ENCODE assay signal across 12 mouse cellular contexts in the genomic region with DNA sequence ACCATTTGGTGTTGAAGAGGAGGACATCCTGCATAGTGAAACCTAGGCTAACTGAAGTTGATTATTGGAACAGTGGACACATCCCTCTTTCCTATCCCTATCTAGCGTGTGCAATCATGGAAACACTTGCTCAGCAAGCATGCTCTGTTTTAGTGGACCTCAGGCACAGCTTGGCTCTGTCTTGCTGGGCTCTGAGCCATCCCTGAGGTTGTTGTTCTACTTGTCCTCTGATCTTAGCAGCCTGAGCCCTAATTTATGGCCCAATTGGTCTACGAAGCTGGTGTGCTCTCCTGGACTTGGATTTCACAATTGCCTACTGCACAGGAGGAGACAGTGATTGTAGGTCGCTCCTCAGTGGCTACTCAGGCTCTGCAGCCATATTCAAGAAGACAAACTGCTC. TPM values are rescaled to one million over a fixed set of nuclear protein-coding genes. Genes with fewer than 3 reads are reported as not detected.
A peak's percentile ranks its signal among the peaks of the same experiment; 100 is the strongest.
DNase-seq lines count a peak whose midpoint lies in the region; ATAC-seq and TF ChIP-seq lines count a peak whose summit lies in the region.
"Had no signal": no experiment of that assay in that cellular context is flagged by ENCODE, and none has a peak within 500 bp of the region (broad histone marks: within the 10 kb centered on the region; RNA-seq: fewer than 3 reads in every experiment).

No protein-coding gene starts in this region.

- H3K36me3 ChIP-seq in kidney, adult 2 months (ENCODE audit: control insufficient read depth, insufficient read depth, low read length) = peaks cover 7% of the 10 kb centered on the region
- H3K36me3 ChIP-seq in kidney, embryonic 14.5 days (ENCODE audit: control insufficient read depth, insufficient read depth, low read length) = no peaks in the 10 kb centered on the region
- H3K36me3 ChIP-seq in intestine, postnatal 0 days (ENCODE audit: control insufficient read depth, insufficient read depth) = peaks cover 11% of the 10 kb centered on the region
- H3K36me3 ChIP-seq in hindbrain, embryonic 13.5 days = no peaks in the 10 kb centered on the region
- H3K36me3 ChIP-seq in forebrain, embryonic 12.5 days (replicated peaks) = no peaks in the 10 kb centered on the region
- H3K36me3 ChIP-seq: limb, embryonic 15.5 days had no signal

- no peaks in the 10 kb centered on the region for H3K27me3 ChIP-seq in kidney, adult 2 months (replicated peaks; ENCODE audit: control insufficient read depth, insufficient read depth, low read length)
- H3K27me3 ChIP-seq in kidney, embryonic 14.5 days (ENCODE audit: control insufficient read depth, insufficient read depth, low read length) = no peaks in the 10 kb centered on the region
- no peaks in the 10 kb centered on the region for H3K27me3 ChIP-seq in Patski
- H3K27me3 ChIP-seq in intestine, postnatal 0 days (replicated peaks; ENCODE audit: control insufficient read depth, insufficient read depth, low read length) = no peaks in the 10 kb centered on the region
- H3K27me3 ChIP-seq in hindbrain, embryonic 13.5 days = no peaks in the 10 kb centered on the region
- no peaks in the 10 kb centered on the region for H3K27me3 ChIP-seq in forebrain, embryonic 12.5 days
- H3K27me3 ChIP-seq: limb, embryonic 15.5 days had no signal

- in situ Hi-C loops in Patski (cut with MboI; ENCODE audit: low pct_unique_long_range_greater_than_20kb) = no loop called here

- 0 out of 2 replicates have a peak, but pooled peaks have one; percentile 10 for TF ChIP-seq CTCF in kidney, adult 2 months (conservative IDR thresholded peaks at IDR 0.05; ENCODE audit: insufficient read depth, insufficient read length, low read depth, low read length)
- no peak for TF ChIP-seq CTCF in Patski (IDR thresholded peaks at IDR 0.05)
- no peak for TF ChIP-seq CTCF in intestine, postnatal 0 days (IDR thresholded peaks at IDR 0.05; ENCODE audit: low read depth)

- peak overlapping the region; percentile 42; the same call in 1 of the 2 replicates for H3K27ac ChIP-seq in kidney, adult 2 months (ENCODE audit: insufficient read depth, low read depth, low read length)
- no peak overlapping the region for H3K27ac ChIP-seq in kidney, embryonic 14.5 days (ENCODE audit: low read depth, low read length)
- H3K27ac ChIP-seq in intestine, postnatal 0 days (ENCODE audit: low read depth, low read length) = peak overlapping the region; percentile 57
- no peak overlapping the region for H3K27ac ChIP-seq in hindbrain, embryonic 13.5 days
- H3K27ac ChIP-seq in forebrain, embryonic 12.5 days = no peak overlapping the region
- H3K27ac ChIP-seq: limb, embryonic 15.5 days had no signal

- H3K4me3 ChIP-seq in kidney, adult 2 months (ENCODE audit: insufficient read depth, low read depth, low read length) = no peak overlapping the region
- H3K4me3 ChIP-seq in kidney, embryonic 14.5 days (ENCODE audit: low read length) = no peak overlapping the region
- no peak overlapping the region for H3K4me3 ChIP-seq in intestine, postnatal 0 days (ENCODE audit: low read depth, low read length)
- no peak overlapping the region for H3K4me3 ChIP-seq in hindbrain, embryonic 13.5 days
- H3K4me3 ChIP-seq in forebrain, embryonic 12.5 days (replicated peaks) = no peak overlapping the region
- H3K4me3 ChIP-seq: limb, embryonic 15.5 days had no signal

- no peak for ATAC-seq in kidney, embryonic 14.5 days (ENCODE audit: low FRiP score, low TSS enrichment)
- peak; percentile 83 for ATAC-seq in Patski
- peak; percentile 83 for ATAC-seq in intestine, postnatal 0 days
- ATAC-seq in hindbrain, embryonic 13.5 days (ENCODE audit: low FRiP score) = no peak
- no peak for ATAC-seq in forebrain, embryonic 12.5 days (ENCODE audit: low FRiP score)

- WGBS in kidney, adult 2 months = 40% methylated on average over 3 of the region's 3 CpGs
- WGBS in kidney, embryonic 14.5 days = 33% methylated on average over 3 of the region's 3 CpGs
- 33% methylated on average over 3 of the region's 3 CpGs for WGBS in intestine, postnatal 0 days
- WGBS in hindbrain, embryonic 13.5 days = 85% methylated on average over 3 of the region's 3 CpGs
- WGBS in forebrain, embryonic 12.5 days = 85% methylated on average over 3 of the region's 3 CpGs

- peak; percentile 91 for DNase-seq in kidney, adult 2 months
- no peak for DNase-seq in Patski (ENCODE audit: low read depth, low spot score)
- peak; percentile 68 for DNase-seq in brain, adult 2 months (ENCODE audit: low read depth, low spot score)
- no peak for DNase-seq in spleen, adult 18-20 months
- DNase-seq: heart, postnatal 14 days; thymus, postnatal 4 days had no signal

- CTCF ChIA-PET in Patski (lab: Charles Lee) = interaction anchor here (2.3 kb wide), 1 partner anchor 12 kb away, joined by 8 read pairs; no protein-coding TSS in a partner anchor

- no peak for TF ChIP-seq POLR2A in kidney, adult 2 months (IDR thresholded peaks at IDR 0.05; ENCODE audit: low read depth, low read length)

- no peak overlapping the region for H3K9ac ChIP-seq in kidney, embryonic 14.5 days (ENCODE audit: low read depth, low read length)
- no peak overlapping the region for H3K9ac ChIP-seq in intestine, postnatal 0 days (ENCODE audit: low read depth, low read length)
- no peak overlapping the region for H3K9ac ChIP-seq in hindbrain, embryonic 13.5 days
- H3K9ac ChIP-seq in forebrain, embryonic 12.5 days = no peak overlapping the region
- H3K9ac ChIP-seq: limb, embryonic 15.5 days had no signal

- peaks cover 10% of the 10 kb centered on the region for H3K4me1 ChIP-seq in kidney, adult 2 months (ENCODE audit: control insufficient read depth, insufficient read depth, low read length)
- H3K4me1 ChIP-seq in kidney, embryonic 14.5 days (ENCODE audit: control insufficient read depth, insufficient read depth, low read length) = peaks cover 5% of the 10 kb centered on the region; the same call in 1 of the 2 replicates
- H3K4me1 ChIP-seq in intestine, postnatal 0 days (replicated peaks; ENCODE audit: control insufficient read depth, insufficient read depth, low read length) = no peaks in the 10 kb centered on the region
- peaks cover 15% of the 10 kb centered on the region for H3K4me1 ChIP-seq in hindbrain, embryonic 13.5 days (replicated peaks)
- peaks cover 10% of the 10 kb centered on the region; the same call in 1 of the 2 replicates for H3K4me1 ChIP-seq in forebrain, embryonic 12.5 days

- POLR2A ChIA-PET in Patski (lab: Charles Lee) = no interaction called here

- no peak overlapping the region for H3K4me2 ChIP-seq in kidney, embryonic 14.5 days (replicated peaks; ENCODE audit: low read depth, low read length)
- H3K4me2 ChIP-seq in intestine, postnatal 0 days (replicated peaks; ENCODE audit: low read depth) = no peak overlapping the region
- no peak overlapping the region for H3K4me2 ChIP-seq in hindbrain, embryonic 13.5 days
- no peak overlapping the region for H3K4me2 ChIP-seq in forebrain, embryonic 12.5 days
- H3K4me2 ChIP-seq: limb, embryonic 15.5 days; midbrain, embryonic 11.5 days had no signal

- H3K9me3 ChIP-seq in kidney, embryonic 14.5 days (ENCODE audit: control insufficient read depth, low read length) = no peaks in the 10 kb centered on the region
- H3K9me3 ChIP-seq in intestine, postnatal 0 days (ENCODE audit: control insufficient read depth) = no peaks in the 10 kb centered on the region
- H3K9me3 ChIP-seq in hindbrain, embryonic 13.5 days = no peaks in the 10 kb centered on the region
- H3K9me3 ChIP-seq in forebrain, embryonic 12.5 days = no peaks in the 10 kb centered on the region
- H3K9me3 ChIP-seq: limb, embryonic 15.5 days had no signal

RNA-seq across cellular contexts. Expression of a gene that starts 56.1 kb away (rescaled TPM):
- 21.3 and 22.5 TPM in 2 replicates for polyA plus RNA-seq in kidney, adult 2 months (2012; rRNA removed)
- polyA plus RNA-seq in kidney, embryonic 14.5 days (2014; fragmentation: Nextera tagmentation; extraction: Ambion mirVana) = 5.5 and 8.7 TPM in 2 replicates
- 0.22 TPM for polyA plus RNA-seq in Patski (2021)
- polyA plus RNA-seq in intestine, postnatal 0 days (2015; fragmentation: Nextera tagmentation; extraction: Ambion mirVana) = 49.9 and 57.0 TPM in 2 replicates
- 8.2 and 9.5 TPM in 2 replicates for polyA plus RNA-seq in hindbrain, embryonic 13.5 days (2015; fragmentation: Nextera tagmentation; extraction: Ambion mirVana)
- polyA plus RNA-seq in forebrain, embryonic 12.5 days (2016; fragmentation: Nextera tagmentation; extraction: Ambion mirVana) = 3.9 and 4.9 TPM in 2 replicates

Comparison
In these comparisons a context has a peak if more than half of its experiments do, and no peak if none do; other contexts are left out.
1. H3K27ac ChIP-seq: peak in kidney, adult 2 months (single experiment) and intestine, postnatal 0 days (single experiment); none in kidney, embryonic 14.5 days (single experiment), hindbrain, embryonic 13.5 days (single experiment) and forebrain, embryonic 12.5 days (single experiment).
2. DNase-seq: peak in kidney, adult 2 months (single experiment) and brain, adult 2 months (single experiment); none in Patski (single experiment) and spleen, adult 18-20 months (0 of 2).
3. ATAC-seq: peak in Patski (single experiment) and intestine, postnatal 0 days (single experiment); none in kidney, embryonic 14.5 days (single experiment), hindbrain, embryonic 13.5 days (single experiment) and forebrain, embryonic 12.5 days (single experiment).